Mouse (Mus musculus) adrenal gland, postnatal 4 days (tissue): ENCODE measurements around the gene Ccl17. TPM values are rescaled to one million over a fixed set of nuclear protein-coding genes. Genes with fewer than 3 reads are reported as not detected.

Experiments
- total RNA-seq, 2 experiments: library from RNA; stranded (reverse); gene quantifications; 2 replicates each; pipeline ENCODE4 v1.2.3; 2021

Gene Ccl17
- total RNA-seq, 2 experiments from 2014 or later = 0.87 to 0.90 TPM

Other genes with a start within 250 kb of the Ccl17 start
- gene Rspry1, start 208.5 kb upstream of the Ccl17 start, total RNA-seq = 10 to 100 TPM; 26.2 to 26.7 TPM
- gene Fam192a, start 208.5 kb upstream of the Ccl17 start, total RNA-seq = 10 to 100 TPM; 43.8 to 50.1 TPM
- 100 to 1,000 TPM; 101 to 111 TPM for gene Arl2bp, start 143.9 kb upstream of the Ccl17 start, total RNA-seq
- 1 to 10 TPM; 3.3 to 4.1 TPM for gene Pllp, start 114.2 kb upstream of the Ccl17 start, total RNA-seq
- under 1 TPM; 0.25 to 0.31 TPM for gene Ccl22, start 64.9 kb upstream of the Ccl17 start, total RNA-seq
- 10 to 100 TPM; 18.8 to 21.1 TPM for gene Cx3cl1, start 38.4 kb upstream of the Ccl17 start, total RNA-seq
- gene Coq9, start 27.9 kb downstream of the Ccl17 start, total RNA-seq = 100 to 1,000 TPM; 128 to 144 TPM
- gene Ciapin1, start 27.9 kb downstream of the Ccl17 start, total RNA-seq = 10 to 100 TPM; 84.1 to 89.3 TPM
- gene Polr2c, start 47.0 kb downstream of the Ccl17 start, total RNA-seq = 10 to 100 TPM; 61.4 to 65.6 TPM
- 10 to 100 TPM; 21.5 to 24.9 TPM for gene Dok4, start 65.9 kb downstream of the Ccl17 start, total RNA-seq
- 10 to 100 TPM; 13.3 to 14.0 TPM for gene Ccdc102a, start 107.6 kb downstream of the Ccl17 start, total RNA-seq
- gene Adgrg5, start 113.2 kb downstream of the Ccl17 start, total RNA-seq = under 1 TPM; 0.28 to 0.42 TPM
- gene Adgrg1, start 164.3 kb downstream of the Ccl17 start, total RNA-seq = 10 to 100 TPM; 38.3 to 62.3 TPM
- gene Adgrg3, start 207.2 kb downstream of the Ccl17 start, total RNA-seq = 1 to 10 TPM; 6.2 to 7.8 TPM
- not detected for gene Drc7, start 244.7 kb downstream of the Ccl17 start, total RNA-seq